Mouse (Mus musculus): Measurements from ENCODE around the gene Rgs6.

The Rgs6 gene

DNA sequence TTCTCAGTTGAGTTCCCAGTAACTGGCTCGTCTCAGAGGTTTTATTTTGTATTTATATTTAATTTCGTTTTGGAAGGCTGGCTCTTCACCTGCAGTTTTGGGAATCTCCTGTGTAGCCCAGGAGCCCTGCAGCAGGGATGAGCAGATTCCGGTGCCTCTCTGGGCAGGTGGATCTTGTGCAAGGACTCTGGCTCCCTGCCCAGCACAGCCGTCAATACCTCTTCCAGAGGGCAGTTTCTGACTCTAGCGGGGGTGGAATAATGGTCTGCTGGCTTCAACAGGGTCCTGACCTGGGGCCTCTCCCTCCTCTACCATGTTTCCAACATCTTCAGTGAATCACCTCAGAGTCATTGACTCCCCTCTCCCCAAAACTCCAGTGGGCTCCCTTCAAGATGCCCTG lies 616.3 kb downstream of the Rgs6 start:
- WGBS: 80% methylated on average over 5 of the region's 5 CpGs

- WGBS: 78% methylated on average over 6 of the region's 6 CpGs
Measured at GRCm38 (mm10) chr12:83206866-83207265, 618.8 kb downstream of the Rgs6 start.

DNA sequence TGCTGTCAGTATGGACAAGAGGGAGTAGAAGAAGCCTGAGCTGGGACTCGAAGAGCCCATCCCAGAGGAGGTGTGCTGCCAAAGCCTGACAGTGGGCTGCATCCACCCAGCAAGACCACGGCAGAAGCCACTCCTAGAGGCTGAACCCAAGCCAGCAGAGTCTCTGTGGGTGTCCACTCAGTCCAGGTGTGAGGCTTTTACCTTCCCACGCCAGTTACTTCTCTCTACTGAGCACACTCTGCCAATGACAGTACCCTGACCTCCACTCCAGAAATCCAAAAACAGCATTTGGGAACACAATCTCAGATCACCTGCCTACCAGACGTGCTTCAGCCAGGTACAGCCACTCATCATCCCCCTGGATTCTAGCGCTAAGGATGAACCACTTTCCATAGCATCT lies 619.4 kb downstream of the Rgs6 start:
- 67% methylated on average over 5 of the region's 5 CpGs for WGBS

GRCm38 (mm10) chr12:83208011-83208410 lies 619.9 kb downstream of the Rgs6 start:
- 48% methylated on average over 8 of the region's 8 CpGs for WGBS

DNA sequence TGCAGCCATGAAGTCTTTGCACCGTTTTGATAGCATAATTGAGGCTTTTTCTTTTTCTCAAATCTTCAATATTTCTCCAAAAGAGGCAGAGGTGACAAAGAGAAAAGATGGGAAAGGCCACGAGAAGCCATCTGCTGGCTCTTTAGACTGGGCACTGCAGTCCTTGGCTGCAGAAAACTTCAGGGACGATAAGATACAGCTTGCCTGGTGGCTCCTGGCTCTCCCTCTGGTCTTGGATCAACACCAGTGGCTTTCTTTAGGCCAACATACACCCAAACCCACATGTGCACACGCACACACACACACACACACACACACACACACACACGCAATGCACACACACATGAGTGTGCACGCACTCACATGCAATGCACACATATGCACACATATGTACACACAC lies 620.7 kb downstream of the Rgs6 start:
- WGBS: 67% methylated on average over 6 of the region's 6 CpGs

DNA sequence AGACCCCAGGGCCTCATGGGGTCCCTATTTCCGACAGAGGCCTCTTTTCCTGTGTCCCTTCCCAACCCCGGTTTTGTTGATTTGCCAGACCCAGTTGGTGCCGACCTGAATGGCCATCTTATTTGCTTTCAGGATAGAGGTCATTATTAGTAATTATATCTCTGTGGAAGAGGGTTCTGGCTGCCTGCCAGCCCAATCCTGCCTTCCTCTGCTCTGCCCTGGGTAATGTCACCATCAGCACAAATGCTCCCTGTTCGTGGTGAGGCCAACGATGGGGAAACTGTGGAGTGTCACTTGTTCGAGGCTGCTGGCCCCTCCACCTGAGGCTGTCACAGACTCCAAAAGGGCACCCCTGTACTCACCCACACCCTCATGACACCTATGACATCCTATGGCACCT lies 621.4 kb downstream of the Rgs6 start:
- 62% methylated on average over 6 of the region's 6 CpGs for WGBS

DNA sequence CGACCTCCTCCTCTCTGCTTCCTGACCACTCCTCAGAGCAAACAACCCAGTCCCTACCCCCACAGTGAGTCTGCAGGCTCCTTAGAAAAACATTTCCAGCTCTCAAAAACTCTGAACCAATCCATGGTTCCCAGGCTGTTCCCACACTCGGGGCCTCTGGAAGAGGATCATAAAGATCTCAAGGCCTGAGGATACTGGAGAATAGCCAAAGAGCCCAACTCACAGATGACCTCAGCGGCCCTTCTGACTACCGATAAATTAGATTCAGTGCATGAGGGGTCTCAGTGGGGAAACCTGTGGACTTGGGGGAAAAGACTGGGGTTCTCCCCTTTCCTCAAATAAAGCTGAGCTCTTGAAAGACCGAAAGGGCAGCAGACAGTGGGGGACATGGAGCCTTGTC lies 622.2 kb downstream of the Rgs6 start:
- 85% methylated on average over 5 of the region's 5 CpGs for WGBS

GRCm38 (mm10) chr12:83210735-83211134 lies 622.6 kb downstream of the Rgs6 start:
- 86% methylated on average over 3 of the region's 3 CpGs for WGBS

DNA sequence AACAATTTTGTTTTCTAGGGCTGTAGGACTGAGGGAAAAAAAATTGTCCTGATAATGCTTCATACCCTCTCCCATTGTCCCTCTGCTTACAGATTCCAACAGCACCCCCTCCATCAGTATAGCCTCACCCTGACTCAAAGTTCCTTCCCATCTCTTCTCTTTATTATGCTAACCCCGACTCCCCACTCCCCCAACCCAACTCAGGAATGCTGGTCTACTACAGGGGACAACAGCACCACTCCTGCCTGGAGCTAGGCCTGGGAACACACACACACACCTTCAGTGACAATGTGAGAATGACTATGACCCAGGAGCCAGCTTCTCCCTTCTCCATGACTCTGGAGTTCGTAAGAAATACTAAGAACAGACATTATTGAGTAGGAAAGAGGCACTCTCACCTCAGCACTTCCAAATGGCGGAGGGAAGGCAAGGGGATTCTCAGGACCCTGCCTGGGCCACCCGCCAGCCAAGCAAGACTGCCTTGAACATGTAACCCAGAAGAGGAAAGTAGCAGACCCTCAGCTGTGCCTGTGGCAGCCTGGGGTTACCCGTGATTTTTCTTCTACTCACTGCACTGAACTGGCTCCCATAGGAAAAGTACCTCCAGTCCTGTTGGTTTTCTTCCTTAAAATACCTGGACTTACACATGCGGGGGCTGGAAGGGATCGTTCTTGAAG lies 623.2 kb downstream of the Rgs6 start:
- WGBS: 89% methylated on average over 7 of the region's 7 CpGs
